Mouse (Mus musculus) G1E (cell line): ENCODE results near the gene Fam185a. TPM values are rescaled to one million over a fixed set of nuclear protein-coding genes. Genes with fewer than 3 reads are reported as not detected.

Experiments used
- ATAC-seq: 2 replicates; pipeline ENCODE4 v1.8.0; 2016; ENCODE audit warnings: mild to moderate bottlenecking; ENCODE audit not compliant: insufficient number of reproducible peaks, poor library complexity, low FRiP score, severe bottlenecking; ENCODE audit errors: extremely low read depth
- DNase-seq: peaks from one replicate; pipeline ENCODE4 v3.0.0; 2012; ENCODE audit warnings: low spot score
- H3K27me3 ChIP-seq: 2 replicates; pipeline ENCODE4 v1.6.1; 2012; ENCODE audit warnings: mild to moderate bottlenecking, low read length, inconsistent platforms; ENCODE audit not compliant: insufficient read depth
- H3K36me3 ChIP-seq: replicated peaks from 2 replicates; pipeline ENCODE3; 2012; ENCODE audit warnings: mild to moderate bottlenecking, inconsistent platforms
- H3K4me1 ChIP-seq: 2 replicates; pipeline ENCODE4 v1.6.1; 2012; ENCODE audit warnings: low read depth, low read length, inconsistent platforms, mixed read lengths; ENCODE audit not compliant: insufficient read depth
- H3K4me3 ChIP-seq: 2 replicates; pipeline ENCODE4 v1.5.1; 2012; ENCODE audit warnings: low read depth, mild to moderate bottlenecking, inconsistent platforms, low read length, moderate library complexity, mixed read lengths
- H3K9me3 ChIP-seq: replicated peaks from 2 replicates; pipeline ENCODE4 v1.6.1; 2012; ENCODE audit warnings: inconsistent platforms
- CTCF ChIP-seq: IDR thresholded peaks from 2 replicates; pipeline ENCODE4 v1.5.1; 2012; ENCODE audit warnings: low read depth, low read length, inconsistent platforms, mixed read lengths
- GATA1 ChIP-seq: IDR thresholded peaks from 2 replicates; pipeline ENCODE4 v1.6.1; 2012; ENCODE audit warnings: borderline replicate concordance, low read length, inconsistent platforms, mixed read lengths
- GATA2 ChIP-seq: IDR thresholded peaks from 2 replicates; pipeline ENCODE4 v1.6.1; 2012; ENCODE audit warnings: low read depth, low read length, inconsistent platforms, borderline replicate concordance
- POLR2AphosphoS5 ChIP-seq: IDR thresholded peaks from 2 replicates; pipeline ENCODE4 v1.6.1; 2012; ENCODE audit warnings: low read depth, low read length, inconsistent platforms; ENCODE audit not compliant: insufficient replicate concordance
- TAL1 ChIP-seq: conservative IDR thresholded peaks from 2 replicates; pipeline ENCODE4 v1.6.1; 2012; ENCODE audit warnings: low read depth, low read length, inconsistent platforms, mixed read lengths
- polyA plus RNA-seq: library from polyadenylated mRNA; stranded (reverse); fragments of >175 nt; gene quantifications from 2 replicates; pipeline ENCODE4 v1.2.3, GENCODE M21; 2012
- total RNA-seq, 2 experiments: library from RNA; stranded (forward) in 1 of 2; stranded (reverse) in 1 of 2; fragments of 200-1000 nt in 1 of 2; fragments of >200 nt in 1 of 2; fragmentation: Nextera tagmentation in 1 of 2; gene quantifications; 2 replicates each; pipeline ENCODE4 v1.2.3; 2014 to 2017

Fam185a gene
- total and polyA plus RNA-seq, 3 experiments: 2.3 to 11.1 (median 9.5) TPM

DNA sequence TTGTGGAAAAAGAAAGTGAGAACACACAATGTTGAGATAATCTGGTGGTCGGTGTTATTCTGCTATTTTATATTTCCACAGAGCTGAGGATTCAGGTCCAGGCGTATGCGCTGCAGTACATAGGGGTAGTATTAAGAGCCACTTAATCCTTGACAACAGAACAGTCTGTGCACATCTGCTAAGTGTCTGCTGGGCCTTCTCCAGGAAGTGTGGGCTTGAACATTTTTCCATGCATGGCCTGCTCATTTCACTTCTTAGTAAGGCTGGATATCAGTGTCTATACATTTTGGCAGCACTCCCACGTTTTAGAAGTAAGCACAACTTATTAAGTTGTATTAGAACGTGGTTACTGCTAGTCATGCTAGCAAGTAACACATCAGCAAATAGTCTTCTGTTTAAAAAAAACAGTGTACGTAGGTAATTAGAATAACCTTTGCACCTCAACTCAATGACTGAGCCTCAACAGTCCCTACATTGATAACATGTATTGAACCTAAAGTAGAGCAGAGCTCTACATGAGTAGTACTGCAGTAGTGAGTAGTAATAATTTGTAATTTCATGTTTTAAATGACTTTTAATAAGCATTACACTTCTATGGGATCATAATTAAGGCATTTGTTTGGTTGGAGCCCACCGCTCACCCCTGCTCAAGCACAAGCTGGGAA is 14.8 kb downstream of the Fam185a start:
- no peaks in the 10 kb centered on the region for H3K4me1 ChIP-seq
- no peak overlapping the region for H3K4me3 ChIP-seq
- TF ChIP-seq GATA2: no peak
- TF ChIP-seq POLR2AphosphoS5: no peak
- no peak for TF ChIP-seq CTCF
- no peaks in the 10 kb centered on the region for H3K9me3 ChIP-seq
- ATAC-seq (no peak), DNase-seq (no peak)
- H3K36me3 ChIP-seq: peaks cover 69% of the 10 kb centered on the region
- H3K27me3 ChIP-seq: no peaks in the 10 kb centered on the region

GRCm38 (mm10) chr5:21440833-21441530 is 16.2 kb downstream of the Fam185a start:
- TF ChIP-seq GATA1 (no peak), TAL1 (no peak), CTCF (no peak), POLR2AphosphoS5 (no peak), GATA2 (no peak)
- Histone ChIP-seq H3K4me3 (no peak overlapping the region), H3K36me3 (peaks cover 61% of the 10 kb centered on the region), H3K4me1 (no peaks in the 10 kb centered on the region), H3K9me3 (no peaks in the 10 kb centered on the region), H3K27me3 (no peaks in the 10 kb centered on the region)
- no peak for ATAC-seq
- DNase-seq: no peak

GRCm38 (mm10) chr5:21467387-21467786 is 42.6 kb downstream of the Fam185a start:
- no peaks in the 10 kb centered on the region for H3K9me3 ChIP-seq
- no peak overlapping the region for H3K4me3 ChIP-seq
- no peaks in the 10 kb centered on the region for H3K27me3 ChIP-seq
- ATAC-seq (no peak), DNase-seq (no peak)
- no peaks in the 10 kb centered on the region for H3K4me1 ChIP-seq
- H3K36me3 ChIP-seq: peaks cover 22% of the 10 kb centered on the region
- TF ChIP-seq GATA2: no peak
- no peak for TF ChIP-seq TAL1
- no peak for TF ChIP-seq GATA1
- TF ChIP-seq POLR2AphosphoS5: no peak
- TF ChIP-seq CTCF: no peak

GRCm38 (mm10) chr5:21468100-21468499 is 43.3 kb downstream of the Fam185a start:
- DNase-seq (no peak), ATAC-seq (no peak)
- Histone ChIP-seq H3K36me3 (peaks cover 28% of the 10 kb centered on the region), H3K4me1 (no peaks in the 10 kb centered on the region), H3K9me3 (no peaks in the 10 kb centered on the region), H3K27me3 (no peaks in the 10 kb centered on the region), H3K4me3 (no peak overlapping the region)
- TF ChIP-seq TAL1 (no peak), GATA1 (no peak), CTCF (no peak), POLR2AphosphoS5 (no peak), GATA2 (no peak)

GRCm38 (mm10) chr5:21478428-21478827 is 53.7 kb downstream of the Fam185a start:
- no peaks in the 10 kb centered on the region for H3K27me3 ChIP-seq
- no peaks in the 10 kb centered on the region for H3K9me3 ChIP-seq
- H3K4me3 ChIP-seq: no peak overlapping the region
- TF ChIP-seq CTCF (no peak), TAL1 (no peak), GATA1 (no peak), POLR2AphosphoS5 (no peak), GATA2 (no peak)
- H3K4me1 ChIP-seq: no peaks in the 10 kb centered on the region
- peaks cover 74% of the 10 kb centered on the region for H3K36me3 ChIP-seq
- DNase-seq (no peak), ATAC-seq (no peak)

- H3K27me3 ChIP-seq: no peaks in the 10 kb centered on the region
- no peaks in the 10 kb centered on the region for H3K4me1 ChIP-seq
- peaks cover 71% of the 10 kb centered on the region for H3K36me3 ChIP-seq
- DNase-seq (no peak), ATAC-seq (no peak)
- TF ChIP-seq POLR2AphosphoS5 (no peak), CTCF (no peak), GATA1 (no peak), GATA2 (no peak), TAL1 (no peak)
- no peak overlapping the region for H3K4me3 ChIP-seq
- no peaks in the 10 kb centered on the region for H3K9me3 ChIP-seq
These were observed 55.0 kb downstream of the Fam185a start for GRCm38 (mm10) chr5:21479746-21480145.
